Mouse (Mus musculus) brain, adult 2 months (tissue): ENCODE measurements around the gene Vamp8.

ENCODE experiments used
- DNase-seq: peaks from one replicate; pipeline ENCODE4 v3.0.0; 2011; ENCODE audit warnings: low read depth, low spot score

Vamp8 gene

GRCm38 (mm10) chr6:72354025-72354424 is 36.5 kb downstream of the Vamp8 start:
- DNase-seq, result no peak

GRCm38 (mm10) chr6:72352636-72353405 is 37.7 kb downstream of the Vamp8 start:
- no peak for DNase-seq

GRCm38 (mm10) chr6:72350214-72350613 is 40.3 kb downstream of the Vamp8 start:
- DNase-seq, result no peak

GRCm38 (mm10) chr6:72348411-72348810 is 42.1 kb downstream of the Vamp8 start:
- DNase-seq, result no peak

DNA sequence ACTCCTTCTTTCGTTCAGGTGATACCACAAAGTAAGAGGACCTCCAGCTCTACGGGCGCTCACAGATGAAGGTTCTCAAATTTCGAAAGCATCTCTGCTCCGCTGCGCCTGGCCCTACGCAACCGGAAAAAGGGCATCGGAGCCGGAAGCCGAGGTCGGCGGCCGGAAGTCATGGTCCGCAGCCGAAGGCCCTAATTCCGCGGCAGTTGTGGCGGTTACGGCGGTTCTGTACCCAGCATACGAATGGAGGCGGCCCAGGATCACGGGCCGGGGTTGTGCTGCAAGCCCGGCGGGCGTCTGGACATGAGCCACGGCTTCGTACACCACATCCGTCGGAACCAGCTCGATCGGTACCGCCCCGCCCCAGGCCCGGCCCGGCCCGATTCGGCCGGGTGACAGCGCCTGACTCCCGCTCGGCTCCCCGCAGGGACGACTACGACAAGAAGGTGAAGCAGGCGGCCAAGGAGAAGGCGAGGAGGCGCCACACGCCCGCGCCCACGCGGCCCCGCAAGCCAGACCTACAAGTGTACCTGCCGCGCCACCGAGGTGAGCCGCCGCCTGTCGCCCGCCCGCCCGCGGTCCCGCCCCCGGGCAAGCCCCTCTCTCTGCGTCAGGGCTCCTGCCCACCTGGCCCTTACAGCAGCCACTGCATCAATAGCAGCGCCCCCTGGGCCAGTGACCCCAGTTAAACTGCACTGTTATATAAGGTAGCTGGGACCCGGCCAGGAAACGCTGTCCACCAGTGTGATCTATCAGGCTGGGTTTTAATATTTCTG is 43.1 kb downstream of the Vamp8 start, which contains the start of gene 0610030E20Rik:
Gene 0610030E20Rik, plus strand, starts transcription at position 152 of the 776 bp plus-strand sequence.
- peak; percentile 92 for DNase-seq

GRCm38 (mm10) chr6:72346261-72346660 is 44.2 kb downstream of the Vamp8 start:
- no peak for DNase-seq

- no peak for DNase-seq
Measured at GRCm38 (mm10) chr6:72345633-72346032, 44.9 kb downstream of the Vamp8 start.

DNA sequence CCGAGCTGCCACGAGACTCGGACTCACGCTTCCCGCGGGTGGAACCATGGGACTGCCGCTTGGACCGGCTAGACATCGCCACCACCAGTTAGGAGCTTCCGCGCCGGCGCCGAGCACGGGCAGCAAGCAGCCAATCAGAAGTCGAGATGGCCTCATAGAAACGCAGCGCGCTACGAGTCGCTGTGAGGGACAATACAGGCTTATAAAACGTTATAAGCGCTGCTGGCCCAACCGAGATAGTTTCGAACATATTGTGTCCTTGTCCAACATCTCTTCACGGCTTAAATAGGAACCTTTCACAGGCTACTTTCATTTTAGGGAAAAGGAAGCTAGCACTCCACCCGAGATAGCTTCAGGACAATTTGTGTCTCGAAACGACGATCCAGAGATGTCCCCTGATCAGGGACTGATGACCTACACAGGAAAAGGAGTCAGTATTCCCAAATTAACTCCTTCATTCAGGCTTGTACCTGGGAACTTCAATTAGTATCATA is 45.4 kb downstream of the Vamp8 start, which contains the start of gene Usp39:
Gene Usp39, minus strand, starts transcription at position 111 of the 494 bp plus-strand sequence.
- peak; percentile 99 for DNase-seq

- DNase-seq, result no peak
Measured at GRCm38 (mm10) chr6:72344396-72345073, 46.0 kb downstream of the Vamp8 start.

DNA sequence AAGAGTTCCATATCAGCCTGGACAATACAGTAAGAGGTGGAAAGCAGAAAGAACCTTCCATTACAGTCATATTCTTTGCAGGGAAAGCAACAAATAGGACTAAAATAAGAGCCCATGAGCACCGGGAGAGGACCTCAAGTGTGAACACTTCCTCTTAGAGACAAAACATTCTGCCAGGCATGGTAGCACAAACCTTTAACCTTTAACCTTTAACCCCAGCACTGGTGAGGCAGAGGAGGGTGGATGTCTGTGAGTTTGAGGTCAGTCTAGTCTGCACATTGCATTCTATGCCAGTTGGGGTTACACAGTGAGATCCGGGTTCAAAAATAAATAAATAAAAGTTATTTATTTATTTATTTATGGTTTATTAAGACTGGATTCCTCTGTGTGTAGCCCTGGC is 50.0 kb downstream of the Vamp8 start:
- DNase-seq, result no peak
